Mouse (Mus musculus): Measurements from ENCODE around the gene Gm20388.

- TF ChIP-seq CTCF (IDR thresholded peaks at IDR 0.05; ENCODE audit: low read depth) (no peak), EP300 (optimal IDR thresholded peaks at IDR 0.05) (no peak)
These were observed 541.5 kb downstream of the Gm20388 start for GRCm38 (mm10) chr8:120452111-120452510.
